Mouse (Mus musculus): ENCODE data around the gene Rassf5.

DNA sequence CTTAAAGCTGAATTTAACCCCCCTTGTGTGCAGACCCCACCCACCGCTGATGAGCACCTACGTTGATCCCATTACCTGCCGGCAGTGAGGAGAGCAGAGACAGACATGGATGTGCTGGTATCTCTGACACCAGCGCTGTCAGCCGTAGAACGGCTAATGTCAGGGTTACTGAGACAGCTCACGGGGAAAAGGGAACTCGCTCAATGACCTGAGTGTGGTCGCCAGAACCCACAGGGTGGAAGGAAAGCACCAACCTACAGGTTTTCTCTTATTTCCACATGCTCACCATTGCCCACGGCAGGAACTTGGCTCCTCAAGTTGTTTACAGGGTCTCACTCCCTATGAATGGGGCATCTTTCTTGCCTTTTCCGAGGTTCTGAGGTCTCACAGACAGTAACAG, 26.1 kb downstream of the Rassf5 start:
- TF ChIP-seq CTCF (IDR thresholded peaks at IDR 0.05; ENCODE audit: borderline replicate concordance, insufficient read depth, low read length): no peak
- no peak for TF ChIP-seq POLR2A (IDR thresholded peaks at IDR 0.05; ENCODE audit: low read depth, low read length)
